ENCODE assay signal across 13 mouse cellular contexts in genomic region chr17:13364196-13364595, GRCm38 (mm10). TPM values are rescaled to one million over a fixed set of nuclear protein-coding genes. Genes with fewer than 3 reads are reported as not detected.
DNase-seq lines count a peak whose midpoint lies in the region; ATAC-seq lines count a peak whose summit lies in the region.
"Not testable (repeated sequence)": the region's sequence is repeated elsewhere in the genome, so short reads cannot be mapped to it uniquely, and the experiment has no call there.
"Had no signal": no experiment of that assay in that cellular context is flagged by ENCODE, and none has a peak within 500 bp of the region (broad histone marks: within the 10 kb centered on the region; RNA-seq: fewer than 3 reads in every experiment).

No protein-coding gene starts in this region.

- DNase-seq in forebrain, embryonic 11.5 days (ENCODE audit: low spot score) = peak; percentile 35
- DNase-seq in heart, embryonic 10.5 days (ENCODE audit: low spot score) = peak; percentile 72
- DNase-seq in intestine, embryonic 14.5 days (ENCODE audit: low spot score) = peak; percentile 44
- DNase-seq in liver, embryonic 11.5 days (ENCODE audit: low spot score) = peak; percentile 22
- peak; percentile 6 for DNase-seq in neural tube, embryonic 11.5 days (ENCODE audit: low spot score)

- H3K27me3 ChIP-seq in forebrain, embryonic 11.5 days (ENCODE audit: control insufficient read depth, insufficient read depth, low read length); heart, embryonic 10.5 days (ENCODE audit: insufficient read depth, poor library complexity, severe bottlenecking); intestine, embryonic 14.5 days (replicated peaks; ENCODE audit: control insufficient read depth, insufficient read depth, low read length); liver, embryonic 11.5 days (replicated peaks; ENCODE audit: control insufficient read depth, insufficient read depth, low read length); neural tube, embryonic 11.5 days (ENCODE audit: control insufficient read depth, insufficient read depth, low read length): not testable (repeated sequence)

- not testable (repeated sequence) for H3K9me3 ChIP-seq in forebrain, embryonic 11.5 days (ENCODE audit: control insufficient read depth, low read length); intestine, embryonic 14.5 days (ENCODE audit: control insufficient read depth, low read length); liver, embryonic 11.5 days (ENCODE audit: control insufficient read depth, low read length); neural tube, embryonic 11.5 days (ENCODE audit: control insufficient read depth, low read length)
- H3K9me3 ChIP-seq in heart, embryonic 10.5 days = peaks cover 29% of the 10 kb centered on the region

- not testable (repeated sequence) for H3K36me3 ChIP-seq in forebrain, embryonic 11.5 days (ENCODE audit: control insufficient read depth, insufficient read depth, low read length); heart, embryonic 10.5 days; intestine, embryonic 14.5 days (ENCODE audit: control insufficient read depth, insufficient read depth, low read length); liver, embryonic 11.5 days (ENCODE audit: control insufficient read depth, insufficient read depth, low read length); neural tube, embryonic 11.5 days (ENCODE audit: control insufficient read depth, insufficient read depth, low read length)

- H3K4me1 ChIP-seq in forebrain, embryonic 11.5 days (replicated peaks; ENCODE audit: control insufficient read depth, insufficient read depth, low read length); heart, embryonic 10.5 days; intestine, embryonic 14.5 days (replicated peaks; ENCODE audit: control insufficient read depth, insufficient read depth, low read length); liver, embryonic 11.5 days (replicated peaks; ENCODE audit: control insufficient read depth, insufficient read depth, low read length); neural tube, embryonic 11.5 days (ENCODE audit: control insufficient read depth, insufficient read depth, low read length): not testable (repeated sequence)

- not testable (repeated sequence) for H3K4me3 ChIP-seq in forebrain, embryonic 11.5 days (ENCODE audit: low read depth, low read length); heart, embryonic 10.5 days; intestine, embryonic 14.5 days (ENCODE audit: low read depth, low read length); liver, embryonic 11.5 days (ENCODE audit: low read depth, low read length); neural tube, embryonic 11.5 days (ENCODE audit: low read depth, low read length)

- H3K27ac ChIP-seq in forebrain, embryonic 11.5 days (ENCODE audit: low read depth, low read length); heart, embryonic 10.5 days; intestine, embryonic 14.5 days (ENCODE audit: low read depth); liver, embryonic 11.5 days (ENCODE audit: low read depth, low read length); neural tube, embryonic 11.5 days (ENCODE audit: low read depth, low read length): not testable (repeated sequence)

- H3K4me2 ChIP-seq in forebrain, embryonic 11.5 days (ENCODE audit: low read depth, low read length, severe bottlenecking); intestine, embryonic 14.5 days (ENCODE audit: low read length); liver, embryonic 11.5 days; neural tube, embryonic 11.5 days (ENCODE audit: low read depth): not testable (repeated sequence)

- WGBS in forebrain, embryonic 11.5 days = 86% methylated on average over 9 of the region's 9 CpGs
- 78% methylated on average over 9 of the region's 9 CpGs for WGBS in heart, embryonic 10.5 days
- WGBS in intestine, embryonic 14.5 days = 89% methylated on average over 9 of the region's 9 CpGs
- WGBS in liver, embryonic 11.5 days = 81% methylated on average over 9 of the region's 9 CpGs
- WGBS in neural tube, embryonic 11.5 days = 89% methylated on average over 9 of the region's 9 CpGs

- ATAC-seq in forebrain, embryonic 11.5 days (replicated peaks; ENCODE audit: low FRiP score); intestine, embryonic 14.5 days (replicated peaks; ENCODE audit: low FRiP score, low TSS enrichment, low read depth); liver, embryonic 11.5 days (replicated peaks; ENCODE audit: low FRiP score); neural tube, embryonic 11.5 days (ENCODE audit: insufficient read depth, low FRiP score, low TSS enrichment): not testable (repeated sequence)

- H3K9ac ChIP-seq in forebrain, embryonic 11.5 days (ENCODE audit: low read length); intestine, embryonic 14.5 days (ENCODE audit: low read length); liver, embryonic 11.5 days (ENCODE audit: low read depth, low read length); neural tube, embryonic 11.5 days (ENCODE audit: low read length): not testable (repeated sequence)

RNA-seq across cellular contexts. Expression of gene Tcp10c, which starts 9.8 kb away (rescaled TPM):
- polyA plus RNA-seq in forebrain, embryonic 11.5 days (2014; fragmentation: Nextera tagmentation; extraction: Ambion mirVana) = not detected in 2 replicates
- polyA plus RNA-seq in heart, embryonic 10.5 days (2016; fragmentation: Nextera tagmentation; extraction: Ambion mirVana) = not detected in 2 replicates
- polyA plus RNA-seq in intestine, embryonic 14.5 days (2014; fragmentation: Nextera tagmentation; extraction: Ambion mirVana) = not detected in 2 replicates
- not detected in 2 replicates for polyA plus RNA-seq in liver, embryonic 11.5 days (2014; fragmentation: Nextera tagmentation; extraction: Ambion mirVana)
- not detected in 2 replicates for polyA plus RNA-seq in neural tube, embryonic 11.5 days (2014; fragmentation: Nextera tagmentation; extraction: Ambion mirVana)
- polyA plus RNA-seq: adrenal gland, adult 2 months; brain, embryonic 14.5 days; C2C12; embryonic facial prominence, embryonic 12.5 days; embryonic facial prominence, embryonic 14.5 days; forebrain, embryonic 12.5 days; forebrain, embryonic 14.5 days; forebrain, embryonic 16.5 days had no signal

Comparison
In these comparisons a context has a peak if more than half of its experiments do, and no peak if none do; other contexts are left out.
1. DNase-seq: peak in every context shown above with its lines; median percentile 72 in heart, embryonic 10.5 days; 44 in intestine, embryonic 14.5 days; 35 in forebrain, embryonic 11.5 days; 22 in liver, embryonic 11.5 days; 6 in neural tube, embryonic 11.5 days.